Mouse (Mus musculus): ENCODE data around the gene Mgmt.

- TF ChIP-seq EP300 (IDR thresholded peaks at IDR 0.05; ENCODE audit: low read depth) = no peak
- TF ChIP-seq CTCF (IDR thresholded peaks at IDR 0.05; ENCODE audit: low read depth) = no peak
Observed at GRCm38 (mm10) chr7:136946131-136946530, 51.7 kb downstream of the Mgmt start.
